Mouse (Mus musculus): ENCODE measurements around the gene Plxna4. TPM values are rescaled to one million over a fixed set of nuclear protein-coding genes. Genes with fewer than 3 reads are reported as not detected.

Plxna4 gene
- total RNA-seq, 2 experiments from 2014 or later = 103 to 108 TPM

- DNase-seq (ENCODE audit: low spot score in 2 of 2) = peak; percentile 41 to 54
Measured at GRCm38 (mm10) chr6:32355559-32355958, 232.4 kb downstream of the Plxna4 start.

GRCm38 (mm10) chr6:32348996-32349395, 239.0 kb downstream of the Plxna4 start:
- DNase-seq (ENCODE audit: low spot score in 2 of 2) = no peak

- no peak for DNase-seq (ENCODE audit: low spot score in 2 of 2)
Measured at GRCm38 (mm10) chr6:32348126-32348525, 239.9 kb downstream of the Plxna4 start.

GRCm38 (mm10) chr6:32346015-32346414, 242.0 kb downstream of the Plxna4 start:
- DNase-seq (ENCODE audit: low spot score in 2 of 2) = no peak

GRCm38 (mm10) chr6:32342727-32343126, 245.3 kb downstream of the Plxna4 start:
- DNase-seq (ENCODE audit: low spot score in 2 of 2) = no peak

GRCm38 (mm10) chr6:32342272-32342671, 245.7 kb downstream of the Plxna4 start:
- DNase-seq (ENCODE audit: low spot score in 2 of 2) = no peak

- no peak for DNase-seq (ENCODE audit: low spot score in 2 of 2)
Measured at GRCm38 (mm10) chr6:32338416-32338943, 249.5 kb downstream of the Plxna4 start.

GRCm38 (mm10) chr6:32331281-32331680, 256.7 kb downstream of the Plxna4 start:
- no peak for DNase-seq (ENCODE audit: low spot score in 2 of 2)

GRCm38 (mm10) chr6:32330034-32330795, 257.8 kb downstream of the Plxna4 start:
- DNase-seq (ENCODE audit: low spot score in 2 of 2) = no peak

- DNase-seq (ENCODE audit: low spot score in 2 of 2) = peak; percentile 79 to 81
Measured at GRCm38 (mm10) chr6:32328028-32328427, 260.0 kb downstream of the Plxna4 start.

- no peak for DNase-seq (ENCODE audit: low spot score in 2 of 2)
Measured at GRCm38 (mm10) chr6:32327173-32327572, 260.8 kb downstream of the Plxna4 start.

GRCm38 (mm10) chr6:32326406-32326805, 261.6 kb downstream of the Plxna4 start:
- no peak for DNase-seq (ENCODE audit: low spot score in 2 of 2)

- DNase-seq (ENCODE audit: low spot score in 2 of 2) = no peak
Measured at GRCm38 (mm10) chr6:32325851-32326250, 262.1 kb downstream of the Plxna4 start.

- DNase-seq (ENCODE audit: low spot score in 2 of 2) = no peak
Measured at GRCm38 (mm10) chr6:32321187-32321586, 266.8 kb downstream of the Plxna4 start.

- peak in 1 of 2 experiments; percentile 42 for DNase-seq (ENCODE audit: low spot score in 2 of 2)
Measured at GRCm38 (mm10) chr6:32320254-32320653, 267.7 kb downstream of the Plxna4 start.

- no peak for DNase-seq (ENCODE audit: low spot score in 2 of 2)
Measured at GRCm38 (mm10) chr6:32317470-32317869, 270.5 kb downstream of the Plxna4 start.

GRCm38 (mm10) chr6:32315011-32315450, 273.0 kb downstream of the Plxna4 start:
- DNase-seq (ENCODE audit: low spot score in 2 of 2) = peak in 1 of 2 experiments; percentile 40

GRCm38 (mm10) chr6:32309147-32309546, 278.8 kb downstream of the Plxna4 start:
- DNase-seq (ENCODE audit: low spot score in 2 of 2) = no peak

GRCm38 (mm10) chr6:32300611-32301010, 287.4 kb downstream of the Plxna4 start:
- DNase-seq (ENCODE audit: low spot score in 2 of 2) = no peak

- no peak for DNase-seq (ENCODE audit: low spot score in 2 of 2)
Measured at GRCm38 (mm10) chr6:32281457-32281856, 306.5 kb downstream of the Plxna4 start.

GRCm38 (mm10) chr6:32280728-32281127, 307.3 kb downstream of the Plxna4 start:
- DNase-seq (ENCODE audit: low spot score in 2 of 2) = no peak

GRCm38 (mm10) chr6:32271463-32271862, 316.5 kb downstream of the Plxna4 start:
- peak; percentile 51 to 63 for DNase-seq (ENCODE audit: low spot score in 2 of 2)

- no peak for DNase-seq (ENCODE audit: low spot score in 2 of 2)
Measured at GRCm38 (mm10) chr6:32266085-32266484, 321.9 kb downstream of the Plxna4 start.

Measured in layer of hippocampus, postnatal 10 days (tissue).